Mouse (Mus musculus) monocyte, adult 2 months (primary cell): ENCODE results near the gene Gm20388.
A peak's percentile ranks its signal among the peaks of the same experiment; 100 is the strongest.

Experiments
- DNase-seq, 2 experiments: peaks; one replicate each; pipeline ENCODE4 v3.0.0; 2022; ENCODE audit warnings: low spot score in 2 of 2, low read depth in 1 of 2

The Gm20388 gene

GRCm38 (mm10) chr8:122375751-122376364 lies 2465.2 kb downstream of the Gm20388 start:
- DNase-seq: no peak

GRCm38 (mm10) chr8:122376365-122377231 lies 2466.0 kb downstream of the Gm20388 start, which contains the start of gene Zc3h18:
TSS of gene Zc3h18 (plus strand) at chr8:122376609.
- peak; percentile 97 for DNase-seq

GRCm38 (mm10) chr8:122383039-122383438 lies 2472.4 kb downstream of the Gm20388 start:
- DNase-seq: no peak

GRCm38 (mm10) chr8:122389357-122389756 lies 2478.7 kb downstream of the Gm20388 start:
- DNase-seq: no peak

GRCm38 (mm10) chr8:122390758-122391157 lies 2480.1 kb downstream of the Gm20388 start:
- no peak for DNase-seq

- no peak for DNase-seq
Observed at GRCm38 (mm10) chr8:122393717-122394116, 2483.1 kb downstream of the Gm20388 start.

GRCm38 (mm10) chr8:122395291-122395690 lies 2484.7 kb downstream of the Gm20388 start:
- DNase-seq: no peak

- DNase-seq: no peak
Observed at GRCm38 (mm10) chr8:122398186-122398585, 2487.5 kb downstream of the Gm20388 start.

- no peak for DNase-seq
Observed at GRCm38 (mm10) chr8:122405146-122405805, 2494.6 kb downstream of the Gm20388 start.

- no peak for DNase-seq
Observed at GRCm38 (mm10) chr8:122407678-122408077, 2497.0 kb downstream of the Gm20388 start.

GRCm38 (mm10) chr8:122414311-122414710 lies 2503.7 kb downstream of the Gm20388 start:
- no peak for DNase-seq

- no peak for DNase-seq
Observed at GRCm38 (mm10) chr8:122415554-122415953, 2504.9 kb downstream of the Gm20388 start.

GRCm38 (mm10) chr8:122419881-122420555 lies 2509.4 kb downstream of the Gm20388 start:
- DNase-seq: no peak

GRCm38 (mm10) chr8:122421376-122422070 lies 2510.9 kb downstream of the Gm20388 start, which contains the start of gene Il17c:
TSS of gene Il17c (plus strand) at chr8:122422020.
- DNase-seq: no peak

- no peak for DNase-seq
Observed at GRCm38 (mm10) chr8:122423217-122423616, 2512.6 kb downstream of the Gm20388 start.

GRCm38 (mm10) chr8:122423659-122424058 lies 2513.0 kb downstream of the Gm20388 start:
- DNase-seq: no peak

- DNase-seq: no peak
Observed at GRCm38 (mm10) chr8:122426145-122426544, 2515.5 kb downstream of the Gm20388 start.

GRCm38 (mm10) chr8:122427607-122428006 lies 2517.0 kb downstream of the Gm20388 start:
- no peak for DNase-seq

GRCm38 (mm10) chr8:122428163-122428562 lies 2517.5 kb downstream of the Gm20388 start:
- no peak for DNase-seq

- peak; percentile 80 to 85 for DNase-seq
Observed at GRCm38 (mm10) chr8:122430058-122430636, 2519.5 kb downstream of the Gm20388 start.
